11 mouse cellular contexts compared by ENCODE assay signal in the genomic region with DNA sequence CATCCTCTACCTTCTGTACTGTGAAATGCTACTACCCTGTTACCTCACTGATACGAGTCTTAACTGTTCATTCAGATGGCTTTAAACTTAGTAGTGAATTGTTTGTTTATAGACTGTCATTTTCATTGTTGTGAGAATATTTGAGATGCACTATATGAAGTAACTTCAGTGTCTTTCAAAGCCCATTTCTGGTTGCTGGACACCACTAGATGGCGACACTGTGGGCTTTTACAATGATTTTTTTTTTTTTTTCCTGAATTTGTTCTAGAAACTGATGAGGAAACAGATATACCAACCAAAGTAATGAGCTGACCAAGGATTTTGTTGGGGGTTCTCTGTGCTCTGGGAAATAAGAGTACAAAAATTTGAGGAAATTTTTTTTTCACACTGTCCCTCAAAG. TPM values are rescaled to one million over a fixed set of nuclear protein-coding genes. Genes with fewer than 3 reads are reported as not detected.
DNase-seq lines count a peak whose midpoint lies in the region.
"Had no signal": no experiment of that assay in that cellular context is flagged by ENCODE, and none has a peak within 500 bp of the region (broad histone marks: within the 10 kb centered on the region; RNA-seq: fewer than 3 reads in every experiment).

No protein-coding gene starts in this region.

- DNase-seq in adrenal gland, postnatal 14 days: peak; percentile 10
- DNase-seq in adrenal gland, adult 8-10 months: no peak
- DNase-seq in kidney, postnatal 4 days: peak; percentile 45 to 52
- DNase-seq in kidney, adult 8-10 months: no peak
- DNase-seq in thymus, postnatal 4 days: peak; percentile 46
- no peak for DNase-seq in thymus, postnatal 36 days
- DNase-seq in urinary bladder, postnatal 36 days (ENCODE audit: low spot score in 2 of 2): no peak
- DNase-seq in frontal cortex, postnatal 14 days (ENCODE audit: low spot score in 2 of 2): no peak
- DNase-seq: adrenal gland, postnatal 25 days; cerebellum, postnatal 36 days; kidney, adult 11 months had no signal

RNA-seq across cellular contexts. Expression of a gene that starts 8.9 kb away (rescaled TPM):
- total RNA-seq in adrenal gland, postnatal 14 days (2021): 1.4 and 1.8 TPM in 2 replicates
- total RNA-seq in adrenal gland, adult 8-10 months (2022): 1 to 10 TPM in 1 of 4 experiments, under 1 TPM in 3; 0.49 to 1.1 (median 0.81) TPM

RNA-seq across cellular contexts. Expression of a gene that starts 49.2 kb away (rescaled TPM):
- 6.7 and 11.4 TPM in 2 replicates for total RNA-seq in adrenal gland, postnatal 14 days (2021)
- 1 to 10 TPM; 5.5 to 6.8 (median 6.3) TPM for total RNA-seq in adrenal gland, adult 8-10 months (2022)

Comparison
In these comparisons a context has a peak if more than half of its experiments do, and no peak if none do; other contexts are left out.
1. DNase-seq: peak in adrenal gland, postnatal 14 days (single experiment), kidney, postnatal 4 days (2 of 2) and thymus, postnatal 4 days (single experiment); none in adrenal gland, adult 8-10 months (single experiment), kidney, adult 8-10 months (0 of 2), thymus, postnatal 36 days (0 of 2), urinary bladder, postnatal 36 days (0 of 2) and frontal cortex, postnatal 14 days (0 of 2).